Mouse (Mus musculus): ENCODE measurements around the gene Rpl28. TPM values are rescaled to one million over a fixed set of nuclear protein-coding genes. Genes with fewer than 3 reads are reported as not detected.
"Not testable (repeated sequence)": the region's sequence is repeated elsewhere in the genome, so short reads cannot be mapped to it uniquely, and the experiment has no call there.

The Rpl28 gene
- polyA plus RNA-seq, 1 experiment = 316 TPM

GRCm38 (mm10) chr7:4795767-4796433 is 3.2 kb downstream of the Rpl28 start:
- Histone ChIP-seq H3K27me3 (ENCODE audit: control insufficient read depth, insufficient read depth, low read length) (no peaks in the 10 kb centered on the region), H3K36me3 (ENCODE audit: control insufficient read depth, insufficient read depth, low read length) (peaks cover 19% of the 10 kb centered on the region), H3K4me1 (ENCODE audit: control insufficient read depth, insufficient read depth, insufficient read length) (peaks cover 6% of the 10 kb centered on the region; the same call in 1 of the 2 replicates), H3K4me3 (ENCODE audit: extremely low read depth, insufficient read depth, insufficient read length) (no peak overlapping the region), H3K27ac (ENCODE audit: insufficient read depth, low read length) (no peak overlapping the region)
- WGBS = 82% methylated on average over 7 of the region's 7 CpGs
- TF ChIP-seq POLR2A (IDR thresholded peaks at IDR 0.05; ENCODE audit: low read depth, low read length) (no peak), CTCF (IDR thresholded peaks at IDR 0.05; ENCODE audit: extremely low read depth, insufficient read depth, insufficient read length, insufficient replicate concordance) (peak; percentile 16; the same call in 1 of the 2 replicates)
- no peak for DNase-seq (ENCODE audit: low read depth in 1 of 2, low spot score in 2 of 2)

DNA sequence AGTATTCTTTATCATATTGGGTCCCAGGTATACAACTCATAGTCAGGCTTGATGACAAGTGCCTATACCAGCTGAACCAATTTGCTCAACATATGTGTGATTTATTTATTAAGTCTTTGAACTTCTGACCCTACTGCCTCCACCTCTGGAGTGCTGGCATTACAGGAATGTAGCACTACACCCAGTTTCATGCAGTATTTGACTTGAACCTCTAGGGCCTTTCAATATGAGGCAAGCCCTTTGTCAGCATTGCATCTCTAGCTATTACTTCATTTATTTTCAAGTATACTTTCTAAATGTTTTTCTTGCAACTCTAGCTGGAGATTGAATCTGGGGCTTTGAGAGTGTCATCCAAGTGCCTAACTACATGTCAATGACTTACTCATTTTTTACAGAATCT is 9.6 kb downstream of the Rpl28 start:
- DNase-seq (ENCODE audit: low read depth in 1 of 2, low spot score in 2 of 2) = no peak
- Histone ChIP-seq H3K27ac (ENCODE audit: insufficient read depth, low read length) (no peak overlapping the region), H3K4me3 (ENCODE audit: extremely low read depth, insufficient read depth, insufficient read length) (no peak overlapping the region), H3K27me3 (ENCODE audit: control insufficient read depth, insufficient read depth, low read length) (no peaks in the 10 kb centered on the region), H3K4me1 (ENCODE audit: control insufficient read depth, insufficient read depth, insufficient read length) (no peaks in the 10 kb centered on the region), H3K36me3 (ENCODE audit: control insufficient read depth, insufficient read depth, low read length) (peaks cover 6% of the 10 kb centered on the region)
- no peak for TF ChIP-seq POLR2A (IDR thresholded peaks at IDR 0.05; ENCODE audit: low read depth, low read length)

DNA sequence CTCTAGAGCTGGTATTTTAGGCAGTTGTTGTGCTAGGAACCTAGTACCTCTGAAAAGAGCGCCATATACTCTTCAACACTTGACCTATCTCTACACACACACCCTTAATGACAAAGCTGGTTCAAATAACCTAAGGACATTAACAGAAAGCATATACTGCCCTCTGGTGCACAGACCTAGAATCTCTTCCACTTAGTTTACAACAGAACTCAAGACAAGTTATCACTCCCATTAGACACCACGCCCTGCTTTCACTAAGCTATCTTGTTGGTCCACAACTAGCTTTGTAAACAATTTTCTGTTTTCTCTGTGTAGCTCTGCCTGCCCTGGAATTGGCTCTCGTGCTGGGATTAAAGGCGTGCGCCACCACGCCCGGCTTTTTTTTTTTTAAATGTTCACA is 14.0 kb downstream of the Rpl28 start:
- Histone ChIP-seq H3K36me3 (ENCODE audit: control insufficient read depth, insufficient read depth, low read length) (peaks cover 25% of the 10 kb centered on the region), H3K4me3 (ENCODE audit: extremely low read depth, insufficient read depth, insufficient read length) (no peak overlapping the region), H3K27me3 (ENCODE audit: control insufficient read depth, insufficient read depth, low read length) (no peaks in the 10 kb centered on the region), H3K27ac (ENCODE audit: insufficient read depth, low read length) (no peak overlapping the region), H3K4me1 (ENCODE audit: control insufficient read depth, insufficient read depth, insufficient read length) (peaks cover 3% of the 10 kb centered on the region; the same call in 1 of the 2 replicates)
- WGBS = 84% methylated on average over 7 of the region's 7 CpGs
- TF ChIP-seq POLR2A (IDR thresholded peaks at IDR 0.05; ENCODE audit: low read depth, low read length) = no peak
- TF ChIP-seq CTCF (IDR thresholded peaks at IDR 0.05; ENCODE audit: extremely low read depth, insufficient read depth, insufficient read length, insufficient replicate concordance) = no peak
- peak; percentile 21 to 52 for DNase-seq (ENCODE audit: low read depth in 1 of 2, low spot score in 2 of 2)

- H3K27me3 ChIP-seq (ENCODE audit: control insufficient read depth, insufficient read depth, low read length); H3K4me1 ChIP-seq (ENCODE audit: control insufficient read depth, insufficient read depth, insufficient read length); DNase-seq (ENCODE audit: low read depth in 1 of 2, low spot score in 2 of 2); H3K27ac ChIP-seq (ENCODE audit: insufficient read depth, low read length): not testable (repeated sequence)
- Histone ChIP-seq H3K4me3 (ENCODE audit: extremely low read depth, insufficient read depth, insufficient read length) (peak overlapping the region; percentile 77; the same call in 1 of the 2 replicates), H3K36me3 (ENCODE audit: control insufficient read depth, insufficient read depth, low read length) (peaks cover 23% of the 10 kb centered on the region)
- WGBS = 28% methylated on average over 10 of the region's 10 CpGs
Observed at GRCm38 (mm10) chr7:4811131-4811530, 18.5 kb downstream of the Rpl28 start.

GRCm38 (mm10) chr7:4811842-4812302 is 19.2 kb downstream of the Rpl28 start:
- Histone ChIP-seq H3K27me3 (ENCODE audit: control insufficient read depth, insufficient read depth, low read length) (no peaks in the 10 kb centered on the region), H3K4me3 (ENCODE audit: extremely low read depth, insufficient read depth, insufficient read length) (peak overlapping the region; percentile 77), H3K27ac (ENCODE audit: insufficient read depth, low read length) (peak overlapping the region; percentile 92), H3K36me3 (ENCODE audit: control insufficient read depth, insufficient read depth, low read length) (peaks cover 22% of the 10 kb centered on the region), H3K4me1 (ENCODE audit: control insufficient read depth, insufficient read depth, insufficient read length) (peaks cover 8% of the 10 kb centered on the region)
- 1% methylated on average over 32 of the region's 36 CpGs for WGBS
- DNase-seq (ENCODE audit: low read depth in 1 of 2, low spot score in 2 of 2) = peak; percentile 17 to 44
- TF ChIP-seq CTCF (IDR thresholded peaks at IDR 0.05; ENCODE audit: extremely low read depth, insufficient read depth, insufficient read length, insufficient replicate concordance) = no peak
- TF ChIP-seq POLR2A (IDR thresholded peaks at IDR 0.05; ENCODE audit: low read depth, low read length) = no peak

- H3K27ac ChIP-seq (ENCODE audit: insufficient read depth, low read length) = peak within 1 kb of the TSS; percentile 92
- H3K27me3 ChIP-seq (ENCODE audit: control insufficient read depth, insufficient read depth, low read length) = no peaks in the 10 kb centered on the region
- H3K36me3 ChIP-seq (ENCODE audit: control insufficient read depth, insufficient read depth, low read length) = peaks cover 17% of the 10 kb centered on the region
- under 1% methylated on average over 62 of the region's 62 CpGs for WGBS
- peaks cover 8% of the 10 kb centered on the region for H3K4me1 ChIP-seq (ENCODE audit: control insufficient read depth, insufficient read depth, insufficient read length)
- DNase-seq (ENCODE audit: low read depth in 1 of 2, low spot score in 2 of 2) = peak; percentile 97 to 100
- peak within 1 kb of the TSS; percentile 77 for H3K4me3 ChIP-seq (ENCODE audit: extremely low read depth, insufficient read depth, insufficient read length)
- TF ChIP-seq CTCF (IDR thresholded peaks at IDR 0.05; ENCODE audit: extremely low read depth, insufficient read depth, insufficient read length, insufficient replicate concordance) = no peak
- TF ChIP-seq POLR2A (IDR thresholded peaks at IDR 0.05; ENCODE audit: low read depth, low read length) = peak; percentile 60
Observed at GRCm38 (mm10) chr7:4812303-4813104, 19.8 kb downstream of the Rpl28 start, which contains the start of gene Ube2s. Gene Ube2s (minus strand): TSS chr7:4812590.

Data from spleen, adult 2 months (tissue).